Mouse (Mus musculus): ENCODE data around the gene Zcchc17. TPM values are rescaled to one million over a fixed set of nuclear protein-coding genes. Genes with fewer than 3 reads are reported as not detected.

Zcchc17 gene
- 93.9 and 95.3 TPM in 2 replicates for polyA plus RNA-seq (2015; fragmentation: Nextera tagmentation; extraction: Ambion mirVana)

- Histone ChIP-seq H3K4me3 (replicated peaks) (peak within 1 kb of the TSS; percentile 69), H3K27ac (replicated peaks) (peak within 1 kb of the TSS; percentile 87), H3K9ac (replicated peaks) (peak within 1 kb of the TSS; percentile 85), H3K27me3 (replicated peaks) (no peaks in the 10 kb centered on the region), H3K36me3 (peaks cover 23% of the 10 kb centered on the region), H3K4me2 (peak within 1 kb of the TSS; percentile 76), H3K9me3 (replicated peaks) (no peaks in the 10 kb centered on the region), H3K4me1 (peaks cover 27% of the 10 kb centered on the region)
- WGBS = 0% methylated on average over 49 of the region's 49 CpGs
- peak; percentile 99 for ATAC-seq (ENCODE audit: low FRiP score)
Measured at GRCm38 (mm10) chr4:130359486-130360237, at the start of gene Zcchc17, which contains the start of gene Snrnp40. Zcchc17 (minus strand) TSS chr4:130359943. Snrnp40 (plus strand) TSS chr4:130360132.

- no peak for ATAC-seq (ENCODE audit: low FRiP score)
- peaks cover 34% of the 10 kb centered on the region for H3K36me3 ChIP-seq
- no peak overlapping the region for H3K4me2 ChIP-seq
- no peak overlapping the region for H3K4me3 ChIP-seq (replicated peaks)
- peaks cover 22% of the 10 kb centered on the region for H3K4me1 ChIP-seq
- H3K27ac ChIP-seq (replicated peaks) = peak overlapping the region; percentile 9; the same call in 1 of the 2 replicates
- no peaks in the 10 kb centered on the region for H3K27me3 ChIP-seq (replicated peaks)
- H3K9me3 ChIP-seq (replicated peaks) = no peaks in the 10 kb centered on the region
- whole genome bisulfite sequencing = 56% methylated on average over 3 of the region's 3 CpGs
- H3K9ac ChIP-seq (replicated peaks) = no peak overlapping the region
Measured at GRCm38 (mm10) chr4:130391265-130391664, 31.5 kb upstream of the Zcchc17 start.

- H3K9me3 ChIP-seq (replicated peaks) = no peaks in the 10 kb centered on the region
Measured at GRCm38 (mm10) chr4:130389927-130390326, 30.2 kb upstream of the Zcchc17 start.

GRCm38 (mm10) chr4:130389496-130389895 is 29.8 kb upstream of the Zcchc17 start:
- WGBS = 62% methylated on average over 6 of the region's 6 CpGs
- peaks cover 47% of the 10 kb centered on the region for H3K36me3 ChIP-seq
- peaks cover 22% of the 10 kb centered on the region for H3K4me1 ChIP-seq
- H3K9me3 ChIP-seq (replicated peaks) = no peaks in the 10 kb centered on the region
- ATAC-seq (ENCODE audit: low FRiP score) = no peak
- no peak overlapping the region for H3K27ac ChIP-seq (replicated peaks)
- H3K9ac ChIP-seq (replicated peaks) = no peak overlapping the region
- H3K27me3 ChIP-seq (replicated peaks) = no peaks in the 10 kb centered on the region
- no peak overlapping the region for H3K4me2 ChIP-seq
- no peak overlapping the region for H3K4me3 ChIP-seq (replicated peaks)

More at GRCm38 (mm10) chr4:130389927-130390326, 30.2 kb upstream of the Zcchc17 start:
- Histone ChIP-seq H3K4me3 (replicated peaks) (no peak overlapping the region), H3K36me3 (peaks cover 43% of the 10 kb centered on the region), H3K9ac (replicated peaks) (no peak overlapping the region), H3K27ac (replicated peaks) (no peak overlapping the region), H3K4me2 (no peak overlapping the region), H3K4me1 (peaks cover 22% of the 10 kb centered on the region), H3K27me3 (replicated peaks) (no peaks in the 10 kb centered on the region)
- WGBS = 87% methylated on average over 7 of the region's 7 CpGs
- ATAC-seq (ENCODE audit: low FRiP score) = no peak

GRCm38 (mm10) chr4:130387256-130387655 is 27.5 kb upstream of the Zcchc17 start:
- WGBS = 69% methylated on average over 3 of the region's 3 CpGs
- Histone ChIP-seq H3K4me3 (replicated peaks) (no peak overlapping the region), H3K27me3 (replicated peaks) (no peaks in the 10 kb centered on the region), H3K27ac (replicated peaks) (no peak overlapping the region), H3K4me1 (peaks cover 15% of the 10 kb centered on the region), H3K36me3 (peaks cover 64% of the 10 kb centered on the region), H3K9ac (replicated peaks) (no peak overlapping the region), H3K9me3 (replicated peaks) (no peaks in the 10 kb centered on the region), H3K4me2 (no peak overlapping the region)
- ATAC-seq (ENCODE audit: low FRiP score) = no peak

- 91% methylated on average over 2 of the region's 2 CpGs for WGBS
- peaks cover 72% of the 10 kb centered on the region for H3K36me3 ChIP-seq
- H3K4me1 ChIP-seq = no peaks in the 10 kb centered on the region
Measured at GRCm38 (mm10) chr4:130380418-130380817, 20.7 kb upstream of the Zcchc17 start.

GRCm38 (mm10) chr4:130379181-130379580 is 19.4 kb upstream of the Zcchc17 start:
- H3K36me3 ChIP-seq = peaks cover 71% of the 10 kb centered on the region
- H3K27ac ChIP-seq (replicated peaks) = no peak overlapping the region
- H3K4me1 ChIP-seq = no peaks in the 10 kb centered on the region
- ATAC-seq (ENCODE audit: low FRiP score) = no peak
- H3K9ac ChIP-seq (replicated peaks) = no peak overlapping the region
- no peak overlapping the region for H3K4me2 ChIP-seq
- H3K4me3 ChIP-seq (replicated peaks) = no peak overlapping the region
- H3K27me3 ChIP-seq (replicated peaks) = no peaks in the 10 kb centered on the region
- H3K9me3 ChIP-seq (replicated peaks) = no peaks in the 10 kb centered on the region
- 100% methylated on average over 2 of the region's 2 CpGs for WGBS

More at GRCm38 (mm10) chr4:130380418-130380817, 20.7 kb upstream of the Zcchc17 start:
- H3K9ac ChIP-seq (replicated peaks) = no peak overlapping the region
- ATAC-seq (ENCODE audit: low FRiP score) = no peak
- H3K9me3 ChIP-seq (replicated peaks) = no peaks in the 10 kb centered on the region
- no peak overlapping the region for H3K4me3 ChIP-seq (replicated peaks)
- H3K4me2 ChIP-seq = no peak overlapping the region
- H3K27me3 ChIP-seq (replicated peaks) = no peaks in the 10 kb centered on the region
- H3K27ac ChIP-seq (replicated peaks) = no peak overlapping the region

- Histone ChIP-seq H3K27me3 (replicated peaks) (no peaks in the 10 kb centered on the region), H3K9ac (replicated peaks) (no peak overlapping the region), H3K27ac (replicated peaks) (no peak overlapping the region), H3K4me1 (no peaks in the 10 kb centered on the region), H3K4me2 (no peak overlapping the region), H3K4me3 (replicated peaks) (no peak overlapping the region), H3K36me3 (peaks cover 67% of the 10 kb centered on the region), H3K9me3 (replicated peaks) (no peaks in the 10 kb centered on the region)
- WGBS = 90% methylated on average over 4 of the region's 4 CpGs
- no peak for ATAC-seq (ENCODE audit: low FRiP score)
Measured at GRCm38 (mm10) chr4:130377500-130377899, 17.8 kb upstream of the Zcchc17 start.

- H3K4me1 ChIP-seq = no peaks in the 10 kb centered on the region
- peaks cover 65% of the 10 kb centered on the region for H3K36me3 ChIP-seq
- no peak overlapping the region for H3K9ac ChIP-seq (replicated peaks)
- no peak overlapping the region for H3K4me2 ChIP-seq
- 89% methylated on average over 4 of the region's 4 CpGs for WGBS
- no peaks in the 10 kb centered on the region for H3K27me3 ChIP-seq (replicated peaks)
- no peak overlapping the region for H3K4me3 ChIP-seq (replicated peaks)
- H3K27ac ChIP-seq (replicated peaks) = no peak overlapping the region
- ATAC-seq (ENCODE audit: low FRiP score) = no peak
- H3K9me3 ChIP-seq (replicated peaks) = no peaks in the 10 kb centered on the region
Measured at GRCm38 (mm10) chr4:130376675-130377074, 16.9 kb upstream of the Zcchc17 start.

- peaks cover 27% of the 10 kb centered on the region for H3K4me1 ChIP-seq
- H3K4me3 ChIP-seq (replicated peaks) = peak overlapping the region; percentile 69
- H3K9me3 ChIP-seq (replicated peaks) = no peaks in the 10 kb centered on the region
- H3K4me2 ChIP-seq = peak overlapping the region; percentile 76
- WGBS = under 1% methylated on average over 19 of the region's 19 CpGs
- H3K36me3 ChIP-seq = peaks cover 29% of the 10 kb centered on the region
- peak; percentile 35 for ATAC-seq (ENCODE audit: low FRiP score)
- H3K27ac ChIP-seq (replicated peaks) = peak overlapping the region; percentile 84
- H3K27me3 ChIP-seq (replicated peaks) = no peaks in the 10 kb centered on the region
- H3K9ac ChIP-seq (replicated peaks) = peak overlapping the region; percentile 76
Measured at GRCm38 (mm10) chr4:130360238-130360590, 471 bp upstream of the Zcchc17 start.

GRCm38 (mm10) chr4:130357946-130358345 is 1.8 kb downstream of the Zcchc17 start:
- no peak for ATAC-seq (ENCODE audit: low FRiP score)
- Histone ChIP-seq H3K9ac (replicated peaks) (no peak overlapping the region), H3K4me3 (replicated peaks) (no peak overlapping the region), H3K9me3 (replicated peaks) (no peaks in the 10 kb centered on the region), H3K27ac (replicated peaks) (no peak overlapping the region), H3K27me3 (replicated peaks) (no peaks in the 10 kb centered on the region), H3K4me1 (peaks cover 27% of the 10 kb centered on the region), H3K4me2 (no peak overlapping the region), H3K36me3 (peaks cover 24% of the 10 kb centered on the region)

GRCm38 (mm10) chr4:130352588-130352987 is 7.2 kb downstream of the Zcchc17 start:
- no peak for ATAC-seq (ENCODE audit: low FRiP score)
- H3K4me2 ChIP-seq = no peak overlapping the region
- H3K27ac ChIP-seq (replicated peaks) = no peak overlapping the region
- H3K4me3 ChIP-seq (replicated peaks) = no peak overlapping the region
- H3K9me3 ChIP-seq (replicated peaks) = no peaks in the 10 kb centered on the region
- peaks cover 63% of the 10 kb centered on the region for H3K36me3 ChIP-seq
- H3K27me3 ChIP-seq (replicated peaks) = no peaks in the 10 kb centered on the region
- peaks cover 4% of the 10 kb centered on the region; the same call in 1 of the 2 replicates for H3K4me1 ChIP-seq
- no peak overlapping the region for H3K9ac ChIP-seq (replicated peaks)
- 91% methylated on average over 7 of the region's 7 CpGs for WGBS
